Comparison of ENCODE assay signal across 8 mouse cellular contexts in genomic region chr5:151232576-151233299, GRCm38 (mm10). TPM values are rescaled to one million over a fixed set of nuclear protein-coding genes. Genes with fewer than 3 reads are reported as not detected.
DNase-seq lines count a peak whose midpoint lies in the region; ATAC-seq and TF ChIP-seq lines count a peak whose summit lies in the region.

No protein-coding gene starts in this region.

- H3K27me3 ChIP-seq in lung, embryonic 14.5 days (ENCODE audit: insufficient read depth, low read length): peaks cover 6% of the 10 kb centered on the region; the same call in 1 of the 2 replicates
- peaks cover 20% of the 10 kb centered on the region for H3K27me3 ChIP-seq in forebrain, embryonic 13.5 days
- peaks cover 5% of the 10 kb centered on the region; the same call in 1 of the 2 replicates for H3K27me3 ChIP-seq in limb, embryonic 15.5 days
- no peaks in the 10 kb centered on the region for H3K27me3 ChIP-seq in stomach, embryonic 15.5 days (replicated peaks)

- H3K9me3 ChIP-seq in lung, embryonic 14.5 days (ENCODE audit: low read depth, low read length): no peaks in the 10 kb centered on the region
- H3K9me3 ChIP-seq in forebrain, embryonic 13.5 days (replicated peaks): no peaks in the 10 kb centered on the region
- H3K9me3 ChIP-seq in limb, embryonic 15.5 days: no peaks in the 10 kb centered on the region
- H3K9me3 ChIP-seq in stomach, embryonic 15.5 days: no peaks in the 10 kb centered on the region

- TF ChIP-seq CTCF in lung, embryonic 14.5 days (IDR thresholded peaks at IDR 0.05; ENCODE audit: low read depth): no peak

- H3K4me3 ChIP-seq in lung, embryonic 14.5 days (ENCODE audit: low read depth, low read length): peak overlapping the region; percentile 63
- peak overlapping the region; percentile 49 for H3K4me3 ChIP-seq in forebrain, embryonic 13.5 days
- peak overlapping the region; percentile 59 for H3K4me3 ChIP-seq in limb, embryonic 15.5 days
- peak overlapping the region; percentile 61 for H3K4me3 ChIP-seq in stomach, embryonic 15.5 days (replicated peaks)

- H3K4me1 ChIP-seq in lung, embryonic 14.5 days (ENCODE audit: insufficient read depth): peaks cover 5% of the 10 kb centered on the region
- peaks cover 11% of the 10 kb centered on the region; the same call in 1 of the 2 replicates for H3K4me1 ChIP-seq in forebrain, embryonic 13.5 days
- H3K4me1 ChIP-seq in limb, embryonic 15.5 days: peaks cover 17% of the 10 kb centered on the region
- H3K4me1 ChIP-seq in stomach, embryonic 15.5 days: 0 out of 2 replicates have a peak, but pooled peaks cover 8% of the 10 kb centered on the region

- 13% methylated on average over 11 of the region's 13 CpGs for WGBS in lung, embryonic 14.5 days
- 31% methylated on average over 8 of the region's 13 CpGs for WGBS in forebrain, embryonic 13.5 days
- WGBS in limb, embryonic 15.5 days: 16% methylated on average over 8 of the region's 13 CpGs
- WGBS in stomach, embryonic 15.5 days: 29% methylated on average over 12 of the region's 13 CpGs

- H3K27ac ChIP-seq in lung, embryonic 14.5 days (ENCODE audit: low read depth): no peak overlapping the region
- H3K27ac ChIP-seq in forebrain, embryonic 13.5 days: no peak overlapping the region
- H3K27ac ChIP-seq in limb, embryonic 15.5 days: no peak overlapping the region
- 0 out of 2 replicates have a peak overlapping the region, but pooled peaks have one; percentile 33 for H3K27ac ChIP-seq in stomach, embryonic 15.5 days

- ATAC-seq in lung, embryonic 14.5 days (ENCODE audit: insufficient read depth): 0 out of 2 replicates have a peak, but pooled peaks have one; percentile 2
- no peak; the same call in 1 of the 2 replicates for ATAC-seq in forebrain, embryonic 13.5 days
- no peak for ATAC-seq in limb, embryonic 15.5 days (ENCODE audit: insufficient number of reproducible peaks, low FRiP score, low TSS enrichment, low read depth)
- no peak for ATAC-seq in stomach, embryonic 15.5 days (ENCODE audit: insufficient read depth, low FRiP score, low read depth)

- no peak for DNase-seq in lung, embryonic 14.5 days
- no peak for DNase-seq in lung, postnatal 4 days
- DNase-seq in MN1 (ENCODE audit: low spot score): no peak
- no peak for DNase-seq in gastrocnemius, postnatal 4 days (ENCODE audit: low spot score in 2 of 2)
- no peak for DNase-seq in cerebellum, postnatal 25 days

- peak overlapping the region; percentile 74 for H3K9ac ChIP-seq in lung, embryonic 14.5 days
- H3K9ac ChIP-seq in forebrain, embryonic 13.5 days: no peak overlapping the region
- H3K9ac ChIP-seq in limb, embryonic 15.5 days: no peak overlapping the region; the same call in 1 of the 2 replicates
- H3K9ac ChIP-seq in stomach, embryonic 15.5 days: peak overlapping the region; percentile 71; the same call in 1 of the 2 replicates

- no peaks in the 10 kb centered on the region for H3K36me3 ChIP-seq in lung, embryonic 14.5 days (ENCODE audit: insufficient read depth)
- no peaks in the 10 kb centered on the region for H3K36me3 ChIP-seq in forebrain, embryonic 13.5 days (ENCODE audit: poor library complexity, severe bottlenecking)
- H3K36me3 ChIP-seq in limb, embryonic 15.5 days: no peaks in the 10 kb centered on the region
- H3K36me3 ChIP-seq in stomach, embryonic 15.5 days: no peaks in the 10 kb centered on the region

- peak overlapping the region; percentile 97 for H3K4me2 ChIP-seq in lung, embryonic 14.5 days
- H3K4me2 ChIP-seq in forebrain, embryonic 13.5 days: peak overlapping the region; percentile 91
- peak overlapping the region; percentile 93 for H3K4me2 ChIP-seq in limb, embryonic 15.5 days
- H3K4me2 ChIP-seq in stomach, embryonic 15.5 days: peak overlapping the region; percentile 99

RNA-seq across cellular contexts. Expression of gene Stard13, which starts 0.9 kb away (rescaled TPM):
- 14.4 and 14.5 TPM in 2 replicates for polyA plus RNA-seq in lung, embryonic 14.5 days (2014; fragmentation: Nextera tagmentation; extraction: Ambion mirVana)
- polyA plus RNA-seq in forebrain, embryonic 13.5 days (2015; fragmentation: Nextera tagmentation; extraction: Ambion mirVana): 2.4 and 4.2 TPM in 2 replicates
- 11.2 and 12.2 TPM in 2 replicates for polyA plus RNA-seq in limb, embryonic 15.5 days (2015; fragmentation: Nextera tagmentation; extraction: Ambion mirVana)
- polyA plus RNA-seq in stomach, embryonic 15.5 days (2015; fragmentation: Nextera tagmentation; extraction: Ambion mirVana): 17.8 and 21.7 TPM in 2 replicates
- total RNA-seq in gastrocnemius, postnatal 4 days (2021): 10 to 100 TPM; 37.6 to 43.0 TPM

Comparison
In these comparisons a context has a peak if more than half of its experiments do, and no peak if none do; other contexts are left out.
1. H3K9ac ChIP-seq: peak in lung, embryonic 14.5 days (single experiment) and stomach, embryonic 15.5 days (single experiment); none in forebrain, embryonic 13.5 days (single experiment) and limb, embryonic 15.5 days (single experiment).
2. Peak in every context shown above with its lines, with median percentiles within 50 percentile points of each other: H3K4me2 ChIP-seq and H3K4me3 ChIP-seq.